Mouse (Mus musculus): Measurements from ENCODE around the gene Slc7a14.

GRCm38 (mm10) chr3:31287421-31287948, 22.7 kb downstream of the Slc7a14 start:
- TF ChIP-seq GATA1 (IDR thresholded peaks at IDR 0.05; ENCODE audit: low read length) (no peak), TAL1 (IDR thresholded peaks at IDR 0.05; ENCODE audit: low read length) (no peak)

All from erythroblast, embryonic 14.5 days (primary cell).